Mouse (Mus musculus) CH12.LX (cell line): Measurements from ENCODE around the gene Slc24a3.

Source experiments
- CTCF ChIP-seq, 2 experiments: IDR thresholded peaks in 1 of 2; conservative IDR thresholded peaks in 1 of 2; 2 replicates each; pipeline ENCODE4 v1.5.1; 2011 to 2012; ENCODE audit warnings: low read depth in 2 of 2, low read length in 2 of 2, improper control_type of control experiment in 1 of 2, inconsistent platforms in 1 of 2, mild to moderate bottlenecking in 1 of 2, moderate library complexity in 1 of 2
- MAX ChIP-seq: IDR thresholded peaks from 2 replicates; pipeline ENCODE4 v1.6.1; 2011; ENCODE audit warnings: low read length, improper control_type of control experiment
- MAZ ChIP-seq: IDR thresholded peaks from 2 replicates; pipeline ENCODE4 v1.6.1; 2012; ENCODE audit warnings: low read depth, mild to moderate bottlenecking, inconsistent platforms, low read length, improper control_type of control experiment, moderate library complexity
- PAX5 ChIP-seq: IDR thresholded peaks from 2 replicates; pipeline ENCODE4 v1.6.1; 2012; ENCODE audit warnings: low read length, inconsistent platforms, mixed read lengths
- POLR2A ChIP-seq: IDR thresholded peaks from 2 replicates; pipeline ENCODE4 v1.6.1; 2011; ENCODE audit warnings: low read depth, mild to moderate bottlenecking, improper control_type of control experiment, low read length

DNA sequence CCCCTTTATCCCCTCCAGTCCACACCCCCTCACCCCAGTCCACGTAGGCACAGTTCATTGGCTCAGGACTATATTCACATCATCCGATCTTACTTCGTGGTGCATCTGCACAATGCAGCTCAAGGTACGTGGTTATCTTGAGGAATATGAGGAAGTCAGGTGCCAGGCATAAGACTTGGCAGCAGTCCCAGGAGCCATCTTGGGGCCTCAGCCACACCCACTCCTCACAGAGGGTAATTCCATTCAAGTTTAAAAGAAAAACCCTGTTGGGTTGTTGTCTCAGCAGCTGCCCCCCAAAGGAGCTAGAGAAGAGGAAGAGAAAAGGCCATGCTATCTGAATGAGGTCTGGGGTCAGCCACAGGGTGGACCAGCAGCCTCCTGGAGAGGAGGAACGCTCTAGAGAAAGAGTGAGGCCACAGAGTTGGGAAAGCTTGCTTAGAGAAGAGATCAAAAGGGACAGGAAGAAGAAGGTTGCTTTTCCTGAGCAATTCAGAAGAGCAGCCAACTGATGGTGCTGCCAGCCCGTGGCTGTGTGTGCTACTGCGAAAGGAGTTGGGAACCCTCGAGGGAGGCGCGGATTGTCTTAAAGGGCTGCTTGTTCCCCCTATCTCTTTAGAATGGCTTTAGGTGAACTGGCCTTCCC, 523.9 kb downstream of the Slc24a3 start:
- TF ChIP-seq POLR2A, result no peak
- no peak for TF ChIP-seq CTCF (conservative IDR thresholded peaks at IDR 0.05 in 1 of 2, IDR thresholded peaks at IDR 0.05 in 1 of 2; ENCODE audit: low read depth in 2 of 2, low read length in 2 of 2)
- TF ChIP-seq PAX5, result no peak
- no peak for TF ChIP-seq MAX
- TF ChIP-seq MAZ, result no peak
